Mouse (Mus musculus) stomach, embryonic 16.5 days (tissue): Measurements from ENCODE around the gene Gm14226. TPM values are rescaled to one million over a fixed set of nuclear protein-coding genes. Genes with fewer than 3 reads are reported as not detected.
"Not testable (repeated sequence)": the region's sequence is repeated elsewhere in the genome, so short reads cannot be mapped to it uniquely, and the experiment has no call there.

Source experiments
- ATAC-seq: fragments of 200-750 bp; cut with Nextera tagmentation; 2 replicates; pipeline ENCODE4 v1.8.0; 2017; ENCODE audit warnings: moderate number of reproducible peaks, moderate TSS enrichment; ENCODE audit not compliant: insufficient read depth, low FRiP score
- H3K27ac ChIP-seq: fragments of 300-500 bp; sonication (generic); 2 replicates; pipeline ENCODE4 v1.5.1; 2014; ENCODE audit warnings: low read length
- H3K27me3 ChIP-seq: fragments of 300-500 bp; sonication (generic); 2 replicates; pipeline ENCODE4 v1.6.1; 2014; ENCODE audit warnings: low read length, control low read depth, mixed read lengths; ENCODE audit not compliant: control insufficient read depth, insufficient read depth
- H3K36me3 ChIP-seq: fragments of 300-500 bp; sonication (generic); 2 replicates; pipeline ENCODE4 v1.6.1; 2014; ENCODE audit warnings: low read length; ENCODE audit not compliant: control insufficient read depth, insufficient read depth
- H3K4me1 ChIP-seq: fragments of 300-500 bp; sonication (generic); 2 replicates; pipeline ENCODE4 v1.6.1; 2014; ENCODE audit warnings: low read length, control low read depth, mixed read lengths; ENCODE audit not compliant: control insufficient read depth, insufficient read depth
- H3K4me2 ChIP-seq: fragments of 300-500 bp; sonication (generic); 2 replicates; pipeline ENCODE4 v1.6.1; 2014; ENCODE audit warnings: low read depth, low read length, mixed read lengths
- H3K4me3 ChIP-seq: fragments of 300-500 bp; sonication (generic); replicated peaks from 2 replicates; pipeline ENCODE4 v1.5.1; 2014; ENCODE audit warnings: mild to moderate bottlenecking, low read length
- H3K9ac ChIP-seq: fragments of 300-500 bp; sonication (generic); 2 replicates; pipeline ENCODE4 v1.6.1; 2014; ENCODE audit warnings: low read length
- H3K9me3 ChIP-seq: fragments of 300-500 bp; sonication (generic); replicated peaks from 2 replicates; pipeline ENCODE4 v1.6.1; 2016; ENCODE audit warnings: low read length, control low read depth; ENCODE audit not compliant: control insufficient read depth
- WGBS: fragments of 180-500 bp; shearing (Covaris S2); extraction: QIAGEN DNeasy Blood & Tissue Kit; methylation state at CpG from one replicate; pipeline ENCODE4 v1.1.7; 2014; 5-methylcytosine and 5-hydroxymethylcytosine counted together
- polyA plus RNA-seq: library from polyadenylated mRNA; unstranded; fragments of >200 nt; fragmentation: Nextera tagmentation; extraction: Ambion mirVana; gene quantifications from 2 replicates; pipeline ENCODE4 v1.2.1, GENCODE M21; 2015

Gm14226 gene
- polyA plus RNA-seq, 1 experiment from 2014 or later = 2.4 TPM

GRCm38 (mm10) chr2:155012991-155013390 lies 5.1 kb upstream of the Gm14226 start:
- Histone ChIP-seq H3K27ac (no peak overlapping the region), H3K27me3 (no peaks in the 10 kb centered on the region), H3K4me1 (0 out of 2 replicates have a peak, but pooled peaks cover 3% of the 10 kb centered on the region), H3K9me3 (no peaks in the 10 kb centered on the region), H3K4me2 (no peak overlapping the region), H3K36me3 (no peaks in the 10 kb centered on the region), H3K4me3 (no peak overlapping the region), H3K9ac (no peak overlapping the region)
- no peak for ATAC-seq
- 91% methylated on average over 6 of the region's 6 CpGs for WGBS

GRCm38 (mm10) chr2:155016751-155017150 lies 1.3 kb upstream of the Gm14226 start:
- not testable (repeated sequence) for H3K9me3 ChIP-seq, ATAC-seq, H3K9ac ChIP-seq, H3K27ac ChIP-seq, H3K36me3 ChIP-seq, H3K27me3 ChIP-seq, H3K4me2 ChIP-seq, H3K4me1 ChIP-seq, H3K4me3 ChIP-seq
- 28% methylated on average over 6 of the region's 9 CpGs for WGBS

GRCm38 (mm10) chr2:155018762-155019641 lies 936 bp downstream of the Gm14226 start:
- under 1% methylated on average over 38 of the region's 38 CpGs for WGBS
- ATAC-seq = peak; percentile 93

GRCm38 (mm10) chr2:155019673-155020072 lies 1.6 kb downstream of the Gm14226 start:
- H3K27ac ChIP-seq = peak overlapping the region; percentile 80
- ATAC-seq = peak; percentile 90; the same call in 1 of the 2 replicates
- H3K36me3 ChIP-seq = no peaks in the 10 kb centered on the region
- no peaks in the 10 kb centered on the region for H3K27me3 ChIP-seq
- H3K4me1 ChIP-seq = no peaks in the 10 kb centered on the region
- H3K4me3 ChIP-seq = peak overlapping the region; percentile 47
- H3K4me2 ChIP-seq = peak overlapping the region; percentile 84
- peak overlapping the region; percentile 72 for H3K9ac ChIP-seq
- under 1% methylated on average over 22 of the region's 22 CpGs for WGBS
- H3K9me3 ChIP-seq = no peaks in the 10 kb centered on the region

More at GRCm38 (mm10) chr2:155018762-155019641, 936 bp downstream of the Gm14226 start:
- no peaks in the 10 kb centered on the region for H3K9me3 ChIP-seq
- H3K36me3 ChIP-seq = no peaks in the 10 kb centered on the region
- no peaks in the 10 kb centered on the region for H3K27me3 ChIP-seq
- peak overlapping the region; percentile 84 for H3K4me2 ChIP-seq
- peak overlapping the region; percentile 80 for H3K27ac ChIP-seq
- no peaks in the 10 kb centered on the region for H3K4me1 ChIP-seq
- H3K9ac ChIP-seq = peak overlapping the region; percentile 72
- H3K4me3 ChIP-seq = peak overlapping the region; percentile 47

GRCm38 (mm10) chr2:155020247-155020826 lies 2.3 kb downstream of the Gm14226 start:
- not testable (repeated sequence) for H3K9me3 ChIP-seq, H3K4me3 ChIP-seq, ATAC-seq, H3K4me2 ChIP-seq, H3K36me3 ChIP-seq, H3K4me1 ChIP-seq, H3K27me3 ChIP-seq, H3K9ac ChIP-seq, H3K27ac ChIP-seq
- WGBS = 48% methylated on average over 20 of the region's 20 CpGs

- Histone ChIP-seq H3K4me2 (no peak overlapping the region), H3K9ac (no peak overlapping the region), H3K4me3 (no peak overlapping the region), H3K27me3 (no peaks in the 10 kb centered on the region), H3K27ac (no peak overlapping the region), H3K4me1 (peaks cover 7% of the 10 kb centered on the region), H3K9me3 (no peaks in the 10 kb centered on the region), H3K36me3 (no peaks in the 10 kb centered on the region)
- ATAC-seq = no peak
- WGBS = 47% methylated on average over 7 of the region's 7 CpGs
Observed at GRCm38 (mm10) chr2:155030831-155031230, 12.8 kb downstream of the Gm14226 start.

GRCm38 (mm10) chr2:155032938-155033710 lies 15.1 kb downstream of the Gm14226 start:
- 0 out of 2 replicates have a peak overlapping the region, but pooled peaks have one; percentile 5 for H3K27ac ChIP-seq
- no peaks in the 10 kb centered on the region for H3K27me3 ChIP-seq
- peaks cover 7% of the 10 kb centered on the region for H3K4me1 ChIP-seq
- no peak overlapping the region for H3K4me3 ChIP-seq
- peak overlapping the region; percentile 18; the same call in 1 of the 2 replicates for H3K9ac ChIP-seq
- peak overlapping the region; percentile 33; the same call in 1 of the 2 replicates for H3K4me2 ChIP-seq
- ATAC-seq = peak; percentile 73
- H3K36me3 ChIP-seq = no peaks in the 10 kb centered on the region
- H3K9me3 ChIP-seq = no peaks in the 10 kb centered on the region
- 28% methylated on average over 19 of the region's 19 CpGs for WGBS

- Histone ChIP-seq H3K4me2 (no peak overlapping the region), H3K4me3 (no peak overlapping the region), H3K36me3 (no peaks in the 10 kb centered on the region), H3K9me3 (no peaks in the 10 kb centered on the region), H3K4me1 (no peaks in the 10 kb centered on the region), H3K27me3 (no peaks in the 10 kb centered on the region), H3K27ac (no peak overlapping the region), H3K9ac (no peak overlapping the region)
- ATAC-seq = no peak
- WGBS = 41% methylated on average over 4 of the region's 4 CpGs
Observed at GRCm38 (mm10) chr2:155039956-155040355, 21.9 kb downstream of the Gm14226 start.
